Mouse (Mus musculus): ENCODE measurements around the gene Acads. TPM values are rescaled to one million over a fixed set of nuclear protein-coding genes. Genes with fewer than 3 reads are reported as not detected.
"Not testable (repeated sequence)": the region's sequence is repeated elsewhere in the genome, so short reads cannot be mapped to it uniquely, and the experiment has no call there.

The Acads gene
- polyA plus RNA-seq, 1 experiment from 2014 or later = 30.1 TPM

DNA sequence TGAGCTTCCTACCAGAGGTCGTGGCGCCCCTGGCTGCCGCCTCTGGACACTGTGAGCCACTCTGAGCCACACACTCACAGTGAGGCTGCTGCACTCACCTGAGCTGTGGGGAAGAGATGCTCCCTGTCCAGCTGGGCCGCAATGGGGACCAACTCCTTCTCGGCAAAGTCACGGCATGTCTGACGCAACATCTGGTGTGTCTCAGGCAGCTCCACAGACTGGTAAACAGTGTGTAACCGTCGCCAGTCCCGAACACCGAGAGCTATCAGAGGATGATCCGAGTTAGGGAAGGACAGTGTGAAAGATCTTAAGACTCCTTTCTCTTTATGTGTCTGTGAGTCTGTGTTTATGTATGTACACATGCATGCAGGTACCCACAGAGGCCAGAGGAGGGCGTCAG, 1.7 kb downstream of the Acads start:
- Histone ChIP-seq H3K9me3 (ENCODE audit: control insufficient read depth, low read length) (no peaks in the 10 kb centered on the region), H3K36me3 (ENCODE audit: control insufficient read depth, insufficient read depth, low read length) (no peaks in the 10 kb centered on the region; the same call in 1 of the 2 replicates), H3K4me2 (ENCODE audit: low read depth, low read length, severe bottlenecking) (no peak overlapping the region), H3K27ac (ENCODE audit: low read depth, low read length) (no peak overlapping the region), H3K27me3 (ENCODE audit: control insufficient read depth, insufficient read depth, low read length) (no peaks in the 10 kb centered on the region), H3K4me3 (ENCODE audit: low read depth, low read length) (no peak overlapping the region), H3K9ac (ENCODE audit: low read length) (no peak overlapping the region), H3K4me1 (replicated peaks; ENCODE audit: control insufficient read depth, insufficient read depth, low read length) (no peaks in the 10 kb centered on the region)
- ATAC-seq (replicated peaks; ENCODE audit: low FRiP score) = no peak
- DNase-seq (ENCODE audit: low spot score) = no peak
- 97% methylated on average over 13 of the region's 13 CpGs for WGBS

DNA sequence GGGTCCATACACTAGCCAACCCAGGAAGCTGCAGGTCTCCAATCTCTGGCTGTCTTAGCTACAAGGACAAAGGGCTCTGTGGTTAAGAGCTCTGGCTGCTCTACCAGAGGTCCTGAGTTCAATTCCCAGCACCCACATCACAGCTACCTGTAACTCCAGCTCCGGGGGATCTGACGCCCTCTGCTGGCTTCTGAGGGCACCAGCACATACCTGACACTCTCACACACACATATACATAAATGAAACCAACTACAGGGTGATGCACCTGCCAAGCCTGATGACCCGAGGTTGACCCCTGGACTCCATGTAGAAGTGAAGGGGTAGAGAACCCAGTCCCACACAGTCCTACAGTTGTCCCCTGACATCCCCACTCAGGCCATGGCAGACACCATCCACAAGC, 2.7 kb downstream of the Acads start:
- WGBS = 82% methylated on average over 3 of the region's 3 CpGs
- ATAC-seq (replicated peaks; ENCODE audit: low FRiP score) = no peak
- H3K36me3 ChIP-seq (ENCODE audit: control insufficient read depth, insufficient read depth, low read length) = no peaks in the 10 kb centered on the region; the same call in 1 of the 2 replicates

DNA sequence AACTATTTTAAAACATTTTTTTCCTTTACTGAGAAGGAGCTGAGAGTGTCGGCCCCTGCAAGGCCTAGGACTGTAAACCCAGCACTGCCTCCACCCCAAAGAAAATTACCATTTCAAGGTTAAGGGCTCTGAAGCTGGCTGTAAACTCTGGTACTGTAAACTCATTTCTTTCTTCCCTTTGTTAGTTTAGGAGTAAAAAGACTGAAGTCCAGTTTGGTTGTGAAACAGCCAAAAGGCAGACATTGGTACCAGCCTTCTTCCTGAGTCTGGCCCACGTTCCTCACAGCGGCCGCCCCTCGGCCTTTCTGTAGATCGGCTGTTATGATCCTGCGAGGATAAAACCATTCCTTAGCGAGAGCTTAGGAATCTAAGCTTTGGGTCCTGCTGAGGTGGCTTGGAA, 4.6 kb downstream of the Acads start:
- H3K27me3 ChIP-seq (ENCODE audit: control insufficient read depth, insufficient read depth, low read length) = no peaks in the 10 kb centered on the region
- H3K4me1 ChIP-seq (replicated peaks; ENCODE audit: control insufficient read depth, insufficient read depth, low read length) = peaks cover 2% of the 10 kb centered on the region; the same call in 1 of the 2 replicates
- 96% methylated on average over 8 of the region's 8 CpGs for WGBS
- ATAC-seq (replicated peaks; ENCODE audit: low FRiP score) = no peak
- H3K36me3 ChIP-seq (ENCODE audit: control insufficient read depth, insufficient read depth, low read length) = no peaks in the 10 kb centered on the region; the same call in 1 of the 2 replicates
- H3K4me2 ChIP-seq (ENCODE audit: low read depth, low read length, severe bottlenecking) = no peak overlapping the region
- no peak overlapping the region for H3K4me3 ChIP-seq (ENCODE audit: low read depth, low read length)
- no peak overlapping the region for H3K9ac ChIP-seq (ENCODE audit: low read length)
- DNase-seq (ENCODE audit: low spot score) = no peak
- no peak overlapping the region for H3K27ac ChIP-seq (ENCODE audit: low read depth, low read length)
- no peaks in the 10 kb centered on the region for H3K9me3 ChIP-seq (ENCODE audit: control insufficient read depth, low read length)

More for the DNA sequence above, 2.7 kb downstream of the Acads start:
- Histone ChIP-seq H3K9me3 (ENCODE audit: control insufficient read depth, low read length) (no peaks in the 10 kb centered on the region), H3K27ac (ENCODE audit: low read depth, low read length) (no peak overlapping the region), H3K4me1 (replicated peaks; ENCODE audit: control insufficient read depth, insufficient read depth, low read length) (no peaks in the 10 kb centered on the region), H3K4me3 (ENCODE audit: low read depth, low read length) (no peak overlapping the region), H3K9ac (ENCODE audit: low read length) (no peak overlapping the region), H3K27me3 (ENCODE audit: control insufficient read depth, insufficient read depth, low read length) (no peaks in the 10 kb centered on the region), H3K4me2 (ENCODE audit: low read depth, low read length, severe bottlenecking) (no peak overlapping the region)
- DNase-seq (ENCODE audit: low spot score) = no peak

DNA sequence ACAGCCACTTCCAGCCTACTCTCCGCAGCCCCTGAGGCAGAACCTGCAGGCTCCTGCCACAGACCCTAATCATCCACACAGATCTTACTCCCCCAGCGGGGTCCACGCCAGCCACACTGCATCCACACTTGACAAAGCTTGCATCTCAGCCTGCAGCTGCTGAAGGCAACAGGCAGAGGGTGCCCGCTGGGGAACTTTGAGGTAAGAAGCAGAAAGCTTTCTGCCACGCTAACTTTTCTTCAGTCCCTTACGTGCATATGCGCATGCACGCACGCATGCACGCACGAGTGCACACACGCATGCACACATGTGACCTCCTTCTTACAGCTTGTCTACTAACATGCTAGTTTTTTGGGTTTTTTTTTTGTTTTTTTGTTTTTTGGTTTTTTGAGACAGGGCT, 5.9 kb downstream of the Acads start:
- WGBS = 93% methylated on average over 12 of the region's 12 CpGs
- Histone ChIP-seq H3K9ac (ENCODE audit: low read length) (no peak overlapping the region), H3K4me2 (ENCODE audit: low read depth, low read length, severe bottlenecking) (no peak overlapping the region), H3K9me3 (ENCODE audit: control insufficient read depth, low read length) (no peaks in the 10 kb centered on the region), H3K4me1 (replicated peaks; ENCODE audit: control insufficient read depth, insufficient read depth, low read length) (peaks cover 2% of the 10 kb centered on the region; the same call in 1 of the 2 replicates), H3K27ac (ENCODE audit: low read depth, low read length) (no peak overlapping the region), H3K27me3 (ENCODE audit: control insufficient read depth, insufficient read depth, low read length) (no peaks in the 10 kb centered on the region), H3K4me3 (ENCODE audit: low read depth, low read length) (no peak overlapping the region), H3K36me3 (ENCODE audit: control insufficient read depth, insufficient read depth, low read length) (no peaks in the 10 kb centered on the region; the same call in 1 of the 2 replicates)
- ATAC-seq (replicated peaks; ENCODE audit: low FRiP score) (no peak), DNase-seq (ENCODE audit: low spot score) (no peak)

DNA sequence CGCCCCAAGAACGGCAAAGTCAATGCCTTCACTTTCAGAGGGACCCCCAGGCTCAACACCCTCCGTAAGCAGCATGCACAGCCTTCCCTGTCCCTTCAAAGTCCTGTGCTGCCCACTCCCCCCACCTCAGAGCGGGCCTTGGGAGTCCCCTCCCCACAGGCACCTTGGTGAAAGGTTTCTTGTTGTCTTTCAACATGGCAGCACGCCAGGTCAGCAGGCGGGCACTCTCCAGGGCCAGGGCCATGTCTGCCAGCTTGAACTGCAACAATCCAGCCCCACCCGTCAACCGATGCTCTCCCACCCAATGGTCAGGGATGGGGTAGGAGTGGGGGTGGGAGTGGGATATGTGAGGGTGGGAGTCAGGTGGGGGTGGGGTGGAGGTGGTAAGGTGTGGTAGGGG, 8.0 kb downstream of the Acads start:
- Histone ChIP-seq H3K4me3 (ENCODE audit: low read depth, low read length) (no peak overlapping the region), H3K36me3 (ENCODE audit: control insufficient read depth, insufficient read depth, low read length) (no peaks in the 10 kb centered on the region; the same call in 1 of the 2 replicates), H3K4me2 (ENCODE audit: low read depth, low read length, severe bottlenecking) (no peak overlapping the region), H3K9me3 (ENCODE audit: control insufficient read depth, low read length) (no peaks in the 10 kb centered on the region), H3K9ac (ENCODE audit: low read length) (no peak overlapping the region), H3K4me1 (replicated peaks; ENCODE audit: control insufficient read depth, insufficient read depth, low read length) (peaks cover 2% of the 10 kb centered on the region; the same call in 1 of the 2 replicates), H3K27ac (ENCODE audit: low read depth, low read length) (no peak overlapping the region), H3K27me3 (ENCODE audit: control insufficient read depth, insufficient read depth, low read length) (no peaks in the 10 kb centered on the region)
- 91% methylated on average over 8 of the region's 8 CpGs for WGBS
- DNase-seq (ENCODE audit: low spot score) (no peak), ATAC-seq (replicated peaks; ENCODE audit: low FRiP score) (no peak)

DNA sequence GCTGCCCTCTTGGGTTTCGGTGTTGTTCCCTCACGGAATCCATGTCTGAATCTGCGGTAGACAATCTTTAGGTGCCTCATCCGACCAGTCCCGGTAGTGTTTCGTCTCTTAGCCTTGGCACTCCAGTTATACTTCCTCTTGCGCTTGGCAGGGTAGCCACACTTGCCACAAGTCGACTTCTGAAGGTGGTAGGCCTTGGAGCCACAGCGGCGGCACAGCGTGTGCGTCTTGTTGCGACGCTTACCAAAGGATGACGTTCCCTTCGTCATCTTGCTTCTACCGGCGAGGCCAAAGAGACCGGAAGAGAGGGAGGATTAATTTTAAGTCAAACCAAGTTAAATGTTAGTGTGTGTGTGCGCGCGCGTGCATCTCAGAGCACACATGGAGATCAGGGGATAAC, 15.9 kb downstream of the Acads start:
- 96% methylated on average over 23 of the region's 23 CpGs for whole genome bisulfite sequencing
- H3K4me2 ChIP-seq (ENCODE audit: low read depth, low read length, severe bottlenecking); H3K4me1 ChIP-seq (replicated peaks; ENCODE audit: control insufficient read depth, insufficient read depth, low read length); H3K36me3 ChIP-seq (ENCODE audit: control insufficient read depth, insufficient read depth, low read length); H3K27ac ChIP-seq (ENCODE audit: low read depth, low read length); DNase-seq (ENCODE audit: low spot score); H3K27me3 ChIP-seq (ENCODE audit: control insufficient read depth, insufficient read depth, low read length); H3K9me3 ChIP-seq (ENCODE audit: control insufficient read depth, low read length); H3K9ac ChIP-seq (ENCODE audit: low read length); H3K4me3 ChIP-seq (ENCODE audit: low read depth, low read length); ATAC-seq (replicated peaks; ENCODE audit: low FRiP score): not testable (repeated sequence)

DNA sequence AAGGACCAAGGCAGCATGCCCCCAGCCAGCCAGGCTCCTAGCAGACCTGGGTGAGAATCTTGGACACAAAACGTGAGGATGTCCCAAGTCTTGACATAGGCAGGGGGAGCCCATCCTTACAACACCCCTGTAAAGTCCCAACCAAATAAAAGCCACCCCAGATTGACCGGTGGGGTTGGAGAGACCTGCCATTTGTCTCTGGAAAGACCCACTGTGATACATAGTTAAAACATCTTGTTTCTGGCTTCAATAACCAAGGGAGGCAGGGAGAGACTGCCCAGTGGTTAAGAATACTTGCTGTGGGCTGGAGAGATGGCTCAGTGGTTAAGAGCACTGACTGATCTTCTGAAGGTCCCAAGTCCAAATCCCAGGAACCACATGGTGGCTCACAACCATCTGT, 16.9 kb downstream of the Acads start:
- Histone ChIP-seq H3K4me3 (ENCODE audit: low read depth, low read length) (no peak overlapping the region), H3K9ac (ENCODE audit: low read length) (no peak overlapping the region)

DNA sequence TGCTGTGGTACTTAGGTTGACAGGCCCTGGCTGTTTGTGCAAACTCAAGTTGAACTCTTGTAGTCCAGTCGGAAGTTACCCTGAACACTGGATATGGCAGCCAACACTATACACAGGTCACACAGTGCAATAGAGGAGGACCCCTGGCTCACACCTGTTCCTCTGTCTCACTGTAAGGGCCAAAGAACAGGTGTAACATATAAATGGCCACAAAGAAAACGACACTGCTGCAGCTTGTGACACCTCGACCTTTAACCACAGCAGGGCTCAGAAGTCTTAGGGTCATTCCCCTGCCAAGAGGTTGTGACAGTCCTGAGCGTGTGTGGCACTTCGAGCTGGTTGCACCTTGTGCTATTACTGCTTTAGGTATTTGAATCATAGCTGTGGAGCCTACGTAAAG, 18.7 kb downstream of the Acads start:
- Histone ChIP-seq H3K4me1 (replicated peaks; ENCODE audit: control insufficient read depth, insufficient read depth, low read length) (no peaks in the 10 kb centered on the region), H3K36me3 (ENCODE audit: control insufficient read depth, insufficient read depth, low read length) (peaks cover 11% of the 10 kb centered on the region), H3K4me3 (ENCODE audit: low read depth, low read length) (no peak overlapping the region), H3K9ac (ENCODE audit: low read length) (no peak overlapping the region), H3K4me2 (ENCODE audit: low read depth, low read length, severe bottlenecking) (no peak overlapping the region), H3K9me3 (ENCODE audit: control insufficient read depth, low read length) (no peaks in the 10 kb centered on the region), H3K27ac (ENCODE audit: low read depth, low read length) (no peak overlapping the region), H3K27me3 (ENCODE audit: control insufficient read depth, insufficient read depth, low read length) (no peaks in the 10 kb centered on the region)
- no peak for ATAC-seq (replicated peaks; ENCODE audit: low FRiP score)
- DNase-seq (ENCODE audit: low spot score) = no peak
- 82% methylated on average over 6 of the region's 6 CpGs for WGBS

More for the DNA sequence above, 16.9 kb downstream of the Acads start:
- no peak overlapping the region for H3K4me2 ChIP-seq (ENCODE audit: low read depth, low read length, severe bottlenecking)
- ATAC-seq (replicated peaks; ENCODE audit: low FRiP score) (no peak), DNase-seq (ENCODE audit: low spot score) (no peak)
- no peak overlapping the region for H3K27ac ChIP-seq (ENCODE audit: low read depth, low read length)
- H3K9me3 ChIP-seq (ENCODE audit: control insufficient read depth, low read length) = no peaks in the 10 kb centered on the region
- whole genome bisulfite sequencing = 76% methylated on average over 2 of the region's 2 CpGs
- H3K4me1 ChIP-seq (replicated peaks; ENCODE audit: control insufficient read depth, insufficient read depth, low read length) = no peaks in the 10 kb centered on the region
- H3K27me3 ChIP-seq (ENCODE audit: control insufficient read depth, insufficient read depth, low read length) = no peaks in the 10 kb centered on the region
- H3K36me3 ChIP-seq (ENCODE audit: control insufficient read depth, insufficient read depth, low read length) = peaks cover 2% of the 10 kb centered on the region; the same call in 1 of the 2 replicates

DNA sequence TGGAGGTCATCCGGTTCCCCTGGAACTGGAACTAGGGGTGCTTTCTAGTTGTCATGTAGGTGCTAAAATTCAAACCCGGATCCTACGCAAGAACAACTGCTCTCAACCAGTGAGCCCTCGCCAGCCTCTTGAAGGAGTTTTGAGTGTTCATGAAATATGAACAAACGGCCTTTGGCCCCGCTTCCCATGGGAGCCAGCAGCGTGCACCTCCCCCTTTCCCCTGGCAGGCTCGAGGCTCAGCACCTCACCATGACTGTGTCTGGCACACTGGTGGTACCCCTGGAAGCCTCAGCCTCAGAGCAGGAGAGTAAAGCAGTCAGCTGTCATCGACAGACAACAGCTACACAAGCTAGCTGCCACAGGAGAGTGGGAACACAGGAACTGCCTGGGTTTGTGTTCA, 19.2 kb downstream of the Acads start:
- H3K4me1 ChIP-seq (replicated peaks; ENCODE audit: control insufficient read depth, insufficient read depth, low read length) = no peaks in the 10 kb centered on the region
- 95% methylated on average over 9 of the region's 9 CpGs for WGBS
- no peak overlapping the region for H3K4me3 ChIP-seq (ENCODE audit: low read depth, low read length)
- H3K4me2 ChIP-seq (ENCODE audit: low read depth, low read length, severe bottlenecking) = no peak overlapping the region
- peaks cover 11% of the 10 kb centered on the region for H3K36me3 ChIP-seq (ENCODE audit: control insufficient read depth, insufficient read depth, low read length)
- DNase-seq (ENCODE audit: low spot score) = no peak
- H3K27ac ChIP-seq (ENCODE audit: low read depth, low read length) = no peak overlapping the region
- no peak for ATAC-seq (replicated peaks; ENCODE audit: low FRiP score)
- no peaks in the 10 kb centered on the region for H3K9me3 ChIP-seq (ENCODE audit: control insufficient read depth, low read length)
- no peaks in the 10 kb centered on the region for H3K27me3 ChIP-seq (ENCODE audit: control insufficient read depth, insufficient read depth, low read length)
- no peak overlapping the region for H3K9ac ChIP-seq (ENCODE audit: low read length)

Data from forebrain, embryonic 11.5 days (tissue).